Comparison of ENCODE assay signal across 9 mouse cellular contexts in genomic region chr12:101911346-101911745, GRCm38 (mm10). TPM values are rescaled to one million over a fixed set of nuclear protein-coding genes. Genes with fewer than 3 reads are reported as not detected.
DNase-seq lines count a peak whose midpoint lies in the region; ATAC-seq and TF ChIP-seq lines count a peak whose summit lies in the region.
"Had no signal": no experiment of that assay in that cellular context is flagged by ENCODE, and none has a peak within 500 bp of the region (broad histone marks: within the 10 kb centered on the region; RNA-seq: fewer than 3 reads in every experiment).

No protein-coding gene starts in this region.

- ATAC-seq in heart, embryonic 12.5 days (ENCODE audit: insufficient number of reproducible peaks, low FRiP score): no peak
- no peak for ATAC-seq in forebrain, embryonic 14.5 days
- ATAC-seq in liver, embryonic 14.5 days (ENCODE audit: insufficient read depth): no peak

- H3K9me3 ChIP-seq in heart, embryonic 12.5 days (replicated peaks): no peaks in the 10 kb centered on the region
- H3K9me3 ChIP-seq in forebrain, embryonic 14.5 days (replicated peaks; ENCODE audit: control insufficient read depth, low read length): no peaks in the 10 kb centered on the region
- H3K9me3 ChIP-seq in liver, embryonic 14.5 days (ENCODE audit: control insufficient read depth, low read length): no peaks in the 10 kb centered on the region

- no peak overlapping the region; the same call in 1 of the 2 replicates for H3K4me3 ChIP-seq in heart, embryonic 12.5 days
- peak overlapping the region; percentile 89; the same call in 1 of the 2 replicates for H3K4me3 ChIP-seq in forebrain, embryonic 14.5 days (ENCODE audit: low read depth, low read length)
- H3K4me3 ChIP-seq in liver, embryonic 14.5 days (ENCODE audit: insufficient read depth in 1 of 2, low read depth in 2 of 2, low read length in 2 of 2): peak overlapping the region in 1 of 2 experiments; percentile 96; a peak in 2 of 4 replicates

- H3K4me2 ChIP-seq in heart, embryonic 12.5 days: peak overlapping the region; percentile 87
- H3K4me2 ChIP-seq in forebrain, embryonic 14.5 days (ENCODE audit: low read length): peak overlapping the region; percentile 71
- peak overlapping the region; percentile 85 for H3K4me2 ChIP-seq in liver, embryonic 14.5 days (ENCODE audit: low read depth)

- intact Hi-C loops in left cerebral cortex, postnatal 14 days (cut with DNase I): no loop called here

- TF ChIP-seq CTCF in liver, embryonic 14.5 days (IDR thresholded peaks at IDR 0.05; ENCODE audit: low read depth): no peak

- no peak for TF ChIP-seq EP300 in liver, embryonic 14.5 days (IDR thresholded peaks at IDR 0.05; ENCODE audit: low read depth)

- no peak for DNase-seq in heart, postnatal 4 days
- DNase-seq in 3T3-L1 (ENCODE audit: low read depth, low spot score): peak; percentile 9
- no peak for DNase-seq in forebrain, embryonic 14.5 days (ENCODE audit: low spot score)
- no peak for DNase-seq in liver, embryonic 14.5 days (ENCODE audit: low read depth in 3 of 3, low spot score in 3 of 3)
- no peak for DNase-seq in adrenal gland, postnatal 4 days (ENCODE audit: low spot score in 2 of 2)
- DNase-seq in layer of hippocampus, postnatal 36 days: no peak
- DNase-seq in left cerebral cortex, postnatal 14 days (ENCODE audit: low spot score in 2 of 2): no peak
- DNase-seq: adrenal gland, postnatal 36 days had no signal

- peaks cover 13% of the 10 kb centered on the region for H3K4me1 ChIP-seq in heart, embryonic 12.5 days (replicated peaks)
- peaks cover 14% of the 10 kb centered on the region for H3K4me1 ChIP-seq in forebrain, embryonic 14.5 days (ENCODE audit: control insufficient read depth, insufficient read depth, low read length)
- H3K4me1 ChIP-seq in liver, embryonic 14.5 days (replicated peaks; ENCODE audit: control insufficient read depth in 2 of 2, insufficient read depth in 2 of 2, low read length in 1 of 2): peaks cover 6 to 13% of the 10 kb centered on the region in 2 experiments; a peak in 3 of 4 replicates

- 89% methylated on average over 3 of the region's 3 CpGs for WGBS in heart, embryonic 12.5 days
- WGBS in forebrain, embryonic 14.5 days: 86% methylated on average over 3 of the region's 3 CpGs
- WGBS in liver, embryonic 14.5 days (ENCODE audit: insufficient replicate concordance): 78% methylated on average over 3 of the region's 3 CpGs

- no peaks in the 10 kb centered on the region for H3K27me3 ChIP-seq in heart, embryonic 12.5 days (replicated peaks)
- no peaks in the 10 kb centered on the region for H3K27me3 ChIP-seq in forebrain, embryonic 14.5 days (replicated peaks; ENCODE audit: control insufficient read depth, insufficient read depth, low read length)
- no peaks in the 10 kb centered on the region; the same call in 1 of the 2 replicates for H3K27me3 ChIP-seq in liver, embryonic 14.5 days (ENCODE audit: control insufficient read depth, insufficient read depth, low read length)

- peak overlapping the region; percentile 62 for H3K9ac ChIP-seq in heart, embryonic 12.5 days
- peak overlapping the region; percentile 92; the same call in 1 of the 2 replicates for H3K9ac ChIP-seq in forebrain, embryonic 14.5 days (ENCODE audit: low read length)
- no peak overlapping the region for H3K9ac ChIP-seq in liver, embryonic 14.5 days (replicated peaks)

- peaks cover 22% of the 10 kb centered on the region for H3K36me3 ChIP-seq in heart, embryonic 12.5 days
- no peaks in the 10 kb centered on the region for H3K36me3 ChIP-seq in forebrain, embryonic 14.5 days (ENCODE audit: control insufficient read depth, insufficient read depth, low read length)
- no peaks in the 10 kb centered on the region for H3K36me3 ChIP-seq in liver, embryonic 14.5 days (replicated peaks; ENCODE audit: control insufficient read depth, insufficient read depth, low read depth)

- no peak overlapping the region for H3K27ac ChIP-seq in heart, embryonic 12.5 days (ENCODE audit: poor library complexity, severe bottlenecking)
- no peak overlapping the region for H3K27ac ChIP-seq in forebrain, embryonic 14.5 days (ENCODE audit: low read depth, low read length)
- no peak overlapping the region for H3K27ac ChIP-seq in liver, embryonic 14.5 days

RNA-seq across cellular contexts. Expression of gene Trip11, which starts 1.7 kb away (rescaled TPM):
- polyA plus RNA-seq in heart, embryonic 12.5 days (2016; fragmentation: Nextera tagmentation; extraction: Ambion mirVana): 22.9 and 23.4 TPM in 2 replicates
- total RNA-seq in heart, postnatal 4 days (2021): 10 to 100 TPM; 29.9 to 31.2 TPM
- polyA plus RNA-seq in forebrain, embryonic 14.5 days (2014; fragmentation: Nextera tagmentation; extraction: Ambion mirVana): 14.4 and 20.3 TPM in 2 replicates
- polyA plus RNA-seq in liver, embryonic 14.5 days (2012; rRNA removed): 1.4 and 2.2 TPM in 2 replicates
- polyA plus RNA-seq in liver, embryonic 14.5 days (2014; fragmentation: Nextera tagmentation; extraction: Ambion mirVana): 5.2 and 6.1 TPM in 2 replicates
- total RNA-seq in adrenal gland, postnatal 4 days (2021): 10 to 100 TPM; 32.0 to 36.9 TPM
- total RNA-seq in layer of hippocampus, postnatal 36 days (2021): 10 to 100 TPM; 33.4 to 35.2 TPM
- total RNA-seq in left cerebral cortex, postnatal 14 days (2021): 10 to 100 TPM; 24.3 to 25.2 TPM

RNA-seq across cellular contexts. Expression of gene Atxn3, which starts 46.7 kb away (rescaled TPM):
- 10.6 and 11.0 TPM in 2 replicates for polyA plus RNA-seq in heart, embryonic 12.5 days (2016; fragmentation: Nextera tagmentation; extraction: Ambion mirVana)
- total RNA-seq in heart, postnatal 4 days (2021): 1 to 10 TPM; 8.3 to 9.9 TPM
- polyA plus RNA-seq in forebrain, embryonic 14.5 days (2014; fragmentation: Nextera tagmentation; extraction: Ambion mirVana): 13.1 and 15.7 TPM in 2 replicates
- polyA plus RNA-seq in liver, embryonic 14.5 days (2012; rRNA removed): 3.8 and 5.5 TPM in 2 replicates
- 9.9 and 11.1 TPM in 2 replicates for polyA plus RNA-seq in liver, embryonic 14.5 days (2014; fragmentation: Nextera tagmentation; extraction: Ambion mirVana)
- total RNA-seq in adrenal gland, postnatal 4 days (2021): 10 to 100 TPM; 19.3 to 20.3 TPM
- total RNA-seq in layer of hippocampus, postnatal 36 days (2021): 10 to 100 TPM; 21.9 to 22.7 TPM
- total RNA-seq in left cerebral cortex, postnatal 14 days (2021): 10 to 100 TPM; 19.2 to 20.2 TPM
